Mouse (Mus musculus): ENCODE measurements at regions not wholly inside any gene's neighbourhood (a gene's known extent, or its start where the extent isn't known, plus 50 kb on each side); places are given as distances from the start of the nearest gene placed in this dataset.

DNA sequence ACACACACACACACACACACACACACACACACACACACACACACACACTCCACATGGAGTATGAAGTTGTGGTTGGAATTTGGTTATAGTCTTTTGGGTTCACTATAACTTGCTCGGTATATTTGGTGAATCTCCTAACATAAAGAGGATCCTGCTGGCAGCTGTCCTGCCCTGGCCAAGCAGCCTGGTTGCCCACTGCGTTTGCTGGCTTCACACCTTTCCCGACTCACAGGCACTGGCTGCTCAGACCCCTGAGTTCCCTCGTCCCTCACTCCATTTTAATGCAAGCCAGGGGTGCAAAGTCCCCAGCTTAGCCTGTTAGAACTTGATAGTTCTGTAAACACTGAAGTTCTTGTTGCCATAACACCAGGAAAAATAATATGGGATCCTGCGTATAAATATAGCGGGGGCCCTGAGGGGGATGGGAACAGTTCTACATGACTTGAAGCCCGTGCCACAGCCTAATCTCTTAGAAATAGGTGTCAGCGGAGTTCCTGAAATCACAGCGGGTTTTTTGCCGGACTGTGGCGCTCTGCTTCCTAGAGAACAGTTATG, 64.9 kb upstream of the Gm5148 start:
- TF ChIP-seq CTCF (IDR thresholded peaks at IDR 0.05) (no peak), EP300 (IDR thresholded peaks at IDR 0.05) (no peak)
